Mouse (Mus musculus) hindbrain, embryonic 11.5 days (tissue): ENCODE measurements around the gene Cdk9. TPM values are rescaled to one million over a fixed set of nuclear protein-coding genes. Genes with fewer than 3 reads are reported as not detected.

Source experiments
- ATAC-seq: fragments of 200-750 bp; cut with Nextera tagmentation; 2 replicates; pipeline ENCODE4 v1.8.0; 2017; ENCODE audit warnings: mild to moderate bottlenecking, moderate TSS enrichment, moderate library complexity; ENCODE audit not compliant: low FRiP score
- DNase-seq: peaks from one replicate; pipeline ENCODE4 v3.0.0-alpha.2; 2015; ENCODE audit warnings: low spot score
- H3K27ac ChIP-seq: fragments of 300-500 bp; sonication (generic); 2 replicates; pipeline ENCODE4 v1.5.1; 2014; ENCODE audit warnings: mild to moderate bottlenecking, low read depth, low read length
- H3K27me3 ChIP-seq: fragments of 300-500 bp; sonication (generic); 2 replicates; pipeline ENCODE4 v1.6.1; 2014; ENCODE audit warnings: mild to moderate bottlenecking, low read length, moderate library complexity, mixed read lengths; ENCODE audit not compliant: control insufficient read depth, insufficient read depth
- H3K36me3 ChIP-seq: fragments of 300-500 bp; sonication (generic); 2 replicates; pipeline ENCODE4 v1.6.1; 2014; ENCODE audit warnings: mild to moderate bottlenecking, low read length, moderate library complexity, mixed read lengths; ENCODE audit not compliant: control insufficient read depth, insufficient read depth
- H3K4me1 ChIP-seq: fragments of 300-500 bp; sonication (generic); replicated peaks from 2 replicates; pipeline ENCODE4 v1.6.1; 2014; ENCODE audit warnings: low read length, mixed read lengths; ENCODE audit not compliant: control insufficient read depth, insufficient read depth
- H3K4me2 ChIP-seq: fragments of 300-500 bp; sonication (generic); replicated peaks from 2 replicates; pipeline ENCODE4 v1.6.1; 2014; ENCODE audit warnings: mild to moderate bottlenecking, low read depth, low read length
- H3K4me3 ChIP-seq: fragments of 300-500 bp; sonication (generic); 2 replicates; pipeline ENCODE4 v1.5.1; 2014; ENCODE audit warnings: low read depth, low read length
- H3K9ac ChIP-seq: fragments of 300-500 bp; sonication (generic); 2 replicates; pipeline ENCODE4 v1.6.1; 2014; ENCODE audit warnings: low read depth, low read length
- H3K9me3 ChIP-seq: fragments of 300-500 bp; sonication (generic); 2 replicates; pipeline ENCODE4 v1.6.1; 2016; ENCODE audit warnings: low read length; ENCODE audit not compliant: control insufficient read depth
- WGBS: fragments of 180-500 bp; shearing (Covaris S2); extraction: QIAGEN DNeasy Blood & Tissue Kit; methylation state at CpG from one replicate; pipeline ENCODE4 v1.1.7; 2014; 5-methylcytosine and 5-hydroxymethylcytosine counted together
- polyA plus RNA-seq: library from polyadenylated mRNA; unstranded; fragments of >200 nt; fragmentation: Nextera tagmentation; extraction: Ambion mirVana; gene quantifications from 2 replicates; pipeline ENCODE4 v1.2.1, GENCODE M21; 2014

Gene Cdk9
- polyA plus RNA-seq, 1 experiment from 2014 or later, result 77.3 TPM

- H3K9me3 ChIP-seq, result no peaks in the 10 kb centered on the region
- DNase-seq (no peak), ATAC-seq (no peak)
- peaks cover 4% of the 10 kb centered on the region; the same call in 1 of the 2 replicates for H3K4me1 ChIP-seq
- no peak overlapping the region for H3K4me3 ChIP-seq
- 80% methylated on average over 4 of the region's 4 CpGs for WGBS
- no peak overlapping the region for H3K27ac ChIP-seq
- H3K36me3 ChIP-seq, result no peaks in the 10 kb centered on the region
- no peak overlapping the region for H3K9ac ChIP-seq
- H3K27me3 ChIP-seq, result no peaks in the 10 kb centered on the region; the same call in none of the 2 replicates
- no peak overlapping the region for H3K4me2 ChIP-seq
Measured at GRCm38 (mm10) chr2:32739311-32739710, 26.4 kb upstream of the Cdk9 start.

- no peaks in the 10 kb centered on the region for H3K36me3 ChIP-seq
- H3K4me3 ChIP-seq, result no peak overlapping the region
- no peak overlapping the region for H3K4me2 ChIP-seq
- no peak overlapping the region for H3K27ac ChIP-seq
- no peak overlapping the region for H3K9ac ChIP-seq
- DNase-seq (no peak), ATAC-seq (no peak)
- H3K9me3 ChIP-seq, result no peaks in the 10 kb centered on the region
- H3K4me1 ChIP-seq, result peaks cover 4% of the 10 kb centered on the region; the same call in 1 of the 2 replicates
- H3K27me3 ChIP-seq, result no peaks in the 10 kb centered on the region; the same call in none of the 2 replicates
- WGBS, result 54% methylated on average over 6 of the region's 6 CpGs
Measured at GRCm38 (mm10) chr2:32737008-32737407, 24.1 kb upstream of the Cdk9 start.

- H3K9me3 ChIP-seq, result no peaks in the 10 kb centered on the region
- H3K36me3 ChIP-seq, result no peaks in the 10 kb centered on the region
- no peak overlapping the region for H3K4me3 ChIP-seq
- H3K27ac ChIP-seq, result no peak overlapping the region
- no peaks in the 10 kb centered on the region; the same call in none of the 2 replicates for H3K27me3 ChIP-seq
- H3K4me1 ChIP-seq, result no peaks in the 10 kb centered on the region; the same call in 1 of the 2 replicates
- 45% methylated on average over 3 of the region's 3 CpGs for WGBS
- no peak overlapping the region for H3K9ac ChIP-seq
- ATAC-seq, result no peak
- no peak for DNase-seq
- H3K4me2 ChIP-seq, result no peak overlapping the region
Measured at GRCm38 (mm10) chr2:32736306-32736829, 23.5 kb upstream of the Cdk9 start.

DNA sequence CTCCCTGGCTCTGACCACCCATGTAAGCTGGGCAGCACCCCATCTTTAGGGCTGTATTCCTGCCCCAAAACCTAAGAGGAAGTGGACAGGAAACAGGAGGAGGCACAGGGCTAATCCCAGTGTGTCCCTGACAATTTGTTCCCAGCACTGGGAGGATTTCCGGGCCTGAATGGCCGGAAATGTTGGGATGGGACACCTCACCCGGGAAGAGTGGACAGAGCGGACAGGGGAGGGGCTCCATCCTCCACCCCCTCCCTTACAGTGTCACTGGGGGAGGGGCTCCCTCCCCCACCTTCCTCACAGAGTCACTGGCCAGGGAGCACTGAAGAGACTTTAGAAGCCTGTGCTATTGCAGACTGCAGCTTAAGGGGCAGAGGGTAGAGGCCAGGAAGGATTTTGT is 22.1 kb upstream of the Cdk9 start:
- H3K4me2 ChIP-seq, result no peak overlapping the region
- H3K9me3 ChIP-seq, result no peaks in the 10 kb centered on the region
- ATAC-seq (no peak), DNase-seq (no peak)
- H3K9ac ChIP-seq, result no peak overlapping the region
- WGBS, result 57% methylated on average over 4 of the region's 4 CpGs
- no peak overlapping the region for H3K4me3 ChIP-seq
- H3K27me3 ChIP-seq, result no peaks in the 10 kb centered on the region
- no peak overlapping the region for H3K27ac ChIP-seq
- no peaks in the 10 kb centered on the region for H3K36me3 ChIP-seq
- H3K4me1 ChIP-seq, result peaks cover 2% of the 10 kb centered on the region; the same call in 1 of the 2 replicates

DNA sequence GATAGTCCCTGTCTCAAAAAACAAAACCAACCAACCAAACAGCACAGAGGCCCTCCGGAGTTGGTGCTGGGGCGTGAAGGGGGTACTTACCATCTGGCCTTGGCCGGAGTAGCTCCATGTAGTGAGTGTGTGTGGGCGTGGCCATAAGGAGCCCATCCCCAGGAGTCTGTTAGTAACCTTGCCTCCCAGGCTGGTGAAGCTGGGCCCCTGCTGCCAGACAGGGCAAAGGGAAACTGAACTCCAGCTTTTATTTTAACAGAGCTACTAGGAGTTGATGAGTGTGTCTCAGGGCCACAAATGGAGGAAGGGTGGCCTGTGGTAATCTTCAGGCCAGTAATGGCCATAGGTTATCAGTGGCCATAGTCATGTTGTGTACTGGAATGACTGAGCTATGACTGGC is 21.6 kb upstream of the Cdk9 start:
- no peaks in the 10 kb centered on the region for H3K9me3 ChIP-seq
- 41% methylated on average over 4 of the region's 4 CpGs for WGBS
- peaks cover 2% of the 10 kb centered on the region; the same call in 1 of the 2 replicates for H3K4me1 ChIP-seq
- no peak overlapping the region for H3K4me2 ChIP-seq
- H3K36me3 ChIP-seq, result no peaks in the 10 kb centered on the region
- H3K27me3 ChIP-seq, result no peaks in the 10 kb centered on the region
- no peak overlapping the region for H3K9ac ChIP-seq
- no peak for ATAC-seq
- H3K4me3 ChIP-seq, result no peak overlapping the region
- DNase-seq, result no peak
- no peak overlapping the region for H3K27ac ChIP-seq

- no peak overlapping the region for H3K4me3 ChIP-seq
- no peaks in the 10 kb centered on the region for H3K27me3 ChIP-seq
- no peak overlapping the region for H3K27ac ChIP-seq
- H3K9ac ChIP-seq, result no peak overlapping the region
- DNase-seq (no peak), ATAC-seq (no peak)
- H3K36me3 ChIP-seq, result no peaks in the 10 kb centered on the region
- no peak overlapping the region for H3K4me2 ChIP-seq
- H3K9me3 ChIP-seq, result no peaks in the 10 kb centered on the region
- peaks cover 2% of the 10 kb centered on the region; the same call in 1 of the 2 replicates for H3K4me1 ChIP-seq
- WGBS, result 83% methylated on average over 6 of the region's 6 CpGs
Measured at GRCm38 (mm10) chr2:32732695-32733094, 19.8 kb upstream of the Cdk9 start.

DNA sequence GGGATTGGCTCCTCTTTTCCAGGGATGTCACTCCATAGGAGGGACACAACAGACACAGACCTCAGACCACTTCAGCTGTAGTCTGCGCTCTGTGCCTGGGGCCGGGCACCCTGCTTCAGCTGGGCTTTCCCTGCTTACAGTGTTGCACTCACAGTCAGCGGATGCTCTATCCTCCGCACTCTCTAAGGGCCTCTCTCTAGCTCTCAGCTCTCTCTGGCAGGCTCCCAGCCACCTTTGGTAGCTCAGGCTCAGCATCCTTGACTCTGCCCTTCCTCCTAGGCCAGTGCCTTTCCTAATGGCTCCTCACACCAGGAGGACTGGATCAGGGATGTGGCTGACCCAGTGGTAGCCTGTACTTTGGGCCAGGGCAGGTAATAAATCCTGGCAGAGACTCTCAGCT is 19.0 kb upstream of the Cdk9 start:
- no peak overlapping the region for H3K4me2 ChIP-seq
- H3K27ac ChIP-seq, result no peak overlapping the region
- H3K27me3 ChIP-seq, result no peaks in the 10 kb centered on the region
- H3K4me1 ChIP-seq, result peaks cover 2% of the 10 kb centered on the region; the same call in 1 of the 2 replicates
- no peak overlapping the region for H3K9ac ChIP-seq
- no peak for DNase-seq
- no peak for ATAC-seq
- no peaks in the 10 kb centered on the region for H3K36me3 ChIP-seq
- no peaks in the 10 kb centered on the region for H3K9me3 ChIP-seq
- H3K4me3 ChIP-seq, result no peak overlapping the region
- WGBS, result 76% methylated on average over 4 of the region's 4 CpGs

DNA sequence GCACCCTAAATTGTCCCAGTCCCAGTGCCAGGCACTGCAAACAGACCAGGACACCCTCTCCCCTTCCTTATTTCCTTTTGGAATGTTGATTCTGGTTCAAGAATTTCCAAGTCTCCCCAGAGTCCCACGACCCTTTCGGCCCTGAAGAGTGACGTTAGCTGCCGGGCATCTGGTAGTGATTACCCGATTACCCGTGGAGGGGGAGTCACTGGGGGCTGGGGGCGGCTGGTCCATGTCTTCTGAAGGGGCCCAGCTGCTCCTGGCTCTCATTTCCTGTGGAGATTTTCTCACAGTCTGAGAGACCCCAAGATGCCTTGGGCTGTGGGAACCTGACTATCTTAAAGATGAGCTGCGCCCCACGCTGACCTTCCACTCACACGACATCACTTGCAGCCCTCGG is 18.0 kb upstream of the Cdk9 start:
- H3K27me3 ChIP-seq, result no peaks in the 10 kb centered on the region
- no peak overlapping the region for H3K9ac ChIP-seq
- H3K9me3 ChIP-seq, result no peaks in the 10 kb centered on the region
- H3K36me3 ChIP-seq, result no peaks in the 10 kb centered on the region
- 42% methylated on average over 11 of the region's 11 CpGs for WGBS
- H3K4me2 ChIP-seq, result no peak overlapping the region
- ATAC-seq (no peak), DNase-seq (peak; percentile 44)
- no peak overlapping the region for H3K4me3 ChIP-seq
- no peak overlapping the region for H3K27ac ChIP-seq
- peaks cover 2% of the 10 kb centered on the region; the same call in 1 of the 2 replicates for H3K4me1 ChIP-seq

GRCm38 (mm10) chr2:32729547-32729946 is 16.7 kb upstream of the Cdk9 start:
- no peak overlapping the region for H3K9ac ChIP-seq
- no peak for DNase-seq
- H3K27ac ChIP-seq, result no peak overlapping the region
- H3K4me3 ChIP-seq, result no peak overlapping the region
- 69% methylated on average over 4 of the region's 4 CpGs for WGBS
- ATAC-seq, result no peak
- no peaks in the 10 kb centered on the region for H3K36me3 ChIP-seq
- no peaks in the 10 kb centered on the region for H3K9me3 ChIP-seq
- no peaks in the 10 kb centered on the region for H3K27me3 ChIP-seq
- H3K4me1 ChIP-seq, result peaks cover 2% of the 10 kb centered on the region; the same call in 1 of the 2 replicates
- no peak overlapping the region for H3K4me2 ChIP-seq
